Mouse (Mus musculus): ENCODE results near the gene Adamts15.

- TF ChIP-seq CTCF (IDR thresholded peaks at IDR 0.05; ENCODE audit: low read depth): no peak
- TF ChIP-seq EP300 (optimal IDR thresholded peaks at IDR 0.05): no peak
These were observed 66.4 kb downstream of the Adamts15 start for GRCm38 (mm10) chr9:30855837-30856236.

Measured in stomach, postnatal 0 days (tissue).